Mouse (Mus musculus) lung, embryonic 15.5 days (tissue): ENCODE data around the gene Dhx40. TPM values are rescaled to one million over a fixed set of nuclear protein-coding genes. Genes with fewer than 3 reads are reported as not detected.

ENCODE experiments used
- ATAC-seq: fragments of 200-750 bp; cut with Nextera tagmentation; 2 replicates; pipeline ENCODE4 v1.8.0; 2017; ENCODE audit warnings: moderate number of reproducible peaks, borderline replicate concordance; ENCODE audit not compliant: low FRiP score, low TSS enrichment; ENCODE audit errors: extremely low read depth
- H3K27ac ChIP-seq: fragments of 300-500 bp; sonication (generic); 2 replicates; pipeline ENCODE4 v1.5.1; 2015; ENCODE audit warnings: moderate library complexity, mild to moderate bottlenecking, inconsistent platforms
- H3K27me3 ChIP-seq: fragments of 300-500 bp; sonication (generic); 2 replicates; pipeline ENCODE4 v1.6.1; 2015; ENCODE audit warnings: inconsistent platforms
- H3K36me3 ChIP-seq: fragments of 300-500 bp; sonication (generic); 2 replicates; pipeline ENCODE4 v1.6.1; 2015; ENCODE audit warnings: inconsistent platforms
- H3K4me1 ChIP-seq: fragments of 300-500 bp; sonication (generic); 2 replicates; pipeline ENCODE4 v1.6.1; 2015; ENCODE audit warnings: inconsistent platforms
- H3K4me2 ChIP-seq: fragments of 300-500 bp; sonication (generic); 2 replicates; pipeline ENCODE4 v1.6.1; 2015; ENCODE audit warnings: inconsistent platforms, mild to moderate bottlenecking, moderate library complexity
- H3K4me3 ChIP-seq: fragments of 300-500 bp; sonication (generic); 2 replicates; pipeline ENCODE4 v1.5.1; 2015; ENCODE audit warnings: mild to moderate bottlenecking, inconsistent platforms
- H3K9ac ChIP-seq: fragments of 300-500 bp; sonication (generic); 2 replicates; pipeline ENCODE4 v1.6.1; 2015; ENCODE audit warnings: inconsistent platforms
- H3K9me3 ChIP-seq: fragments of 300-500 bp; sonication (generic); 2 replicates; pipeline ENCODE4 v1.6.1; 2016; ENCODE audit warnings: inconsistent platforms
- WGBS: fragments of 180-500 bp; shearing (Covaris S2); methylation state at CpG from one replicate; pipeline ENCODE4 v1.1.7; 2015; 5-methylcytosine and 5-hydroxymethylcytosine counted together
- polyA plus RNA-seq: library from polyadenylated mRNA; unstranded; fragments of >200 nt; fragmentation: Nextera tagmentation; extraction: Ambion mirVana; gene quantifications from 2 replicates; pipeline ENCODE4 v1.2.1, GENCODE M21; 2015

The Dhx40 gene
- polyA plus RNA-seq = 27.1 and 27.3 TPM in 2 replicates

GRCm38 (mm10) chr11:86807505-86807989 is at the start of gene Dhx40:
Dhx40 (minus strand) TSS chr11:86807746.
- H3K9me3 ChIP-seq = no peaks in the 10 kb centered on the region
- H3K36me3 ChIP-seq = peaks cover 22% of the 10 kb centered on the region; the same call in 1 of the 2 replicates
- no peaks in the 10 kb centered on the region for H3K27me3 ChIP-seq
- H3K4me1 ChIP-seq = peaks cover 13% of the 10 kb centered on the region
- H3K9ac ChIP-seq = peak within 1 kb of the TSS; percentile 63
- peak within 1 kb of the TSS; percentile 72 for H3K27ac ChIP-seq
- peak within 1 kb of the TSS; percentile 89 for H3K4me2 ChIP-seq
- WGBS = 5% methylated on average over 38 of the region's 40 CpGs
- H3K4me3 ChIP-seq = peak within 1 kb of the TSS; percentile 78
- ATAC-seq = peak; percentile 96

DNA sequence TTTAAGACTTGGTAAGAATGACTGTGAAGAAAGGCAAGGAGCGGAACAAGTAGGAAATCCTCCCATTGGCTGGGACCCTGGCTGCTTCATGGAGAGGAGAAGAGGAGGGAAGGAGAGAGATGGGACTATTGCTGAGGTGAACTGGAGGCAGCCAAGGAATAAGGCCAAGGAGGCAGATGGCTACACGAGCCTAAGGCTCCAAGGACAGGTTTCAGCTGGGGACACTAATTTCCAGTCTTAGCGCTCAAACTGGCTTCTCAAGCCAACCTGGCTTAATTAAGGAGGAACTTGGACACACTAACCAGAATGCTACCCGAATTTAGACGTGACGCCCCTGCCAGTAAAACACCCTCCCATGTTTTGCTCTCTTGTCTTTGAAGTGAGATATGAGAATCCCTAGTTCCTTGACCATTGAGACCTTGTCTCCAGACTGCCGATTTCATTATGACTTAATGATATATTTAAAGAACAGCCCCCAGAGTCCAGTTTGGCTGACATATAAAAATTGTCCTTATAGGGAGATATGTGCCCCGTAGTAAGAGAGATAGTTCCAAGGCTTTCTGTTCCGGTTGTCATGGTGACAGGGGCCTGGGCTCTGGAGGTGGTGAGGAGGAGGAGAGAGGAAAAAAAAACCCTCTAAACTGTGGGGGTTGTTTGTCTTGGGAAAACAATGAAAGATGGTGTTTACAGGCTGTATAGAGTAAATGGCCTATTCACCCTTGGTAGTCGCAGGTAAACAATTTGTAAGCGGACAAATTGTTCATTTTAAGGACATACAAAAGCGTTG is 48.3 kb upstream of the Dhx40 start:
- Histone ChIP-seq H3K27ac (no peak overlapping the region), H3K9ac (no peak overlapping the region), H3K36me3 (no peaks in the 10 kb centered on the region), H3K4me1 (peaks cover 36% of the 10 kb centered on the region), H3K9me3 (no peaks in the 10 kb centered on the region), H3K4me2 (no peak overlapping the region), H3K4me3 (no peak overlapping the region), H3K27me3 (no peaks in the 10 kb centered on the region)
- 66% methylated on average over 12 of the region's 12 CpGs for WGBS
- ATAC-seq = no peak

GRCm38 (mm10) chr11:86853081-86853480 is 45.5 kb upstream of the Dhx40 start:
- H3K9me3 ChIP-seq = no peaks in the 10 kb centered on the region
- H3K27ac ChIP-seq = no peak overlapping the region
- H3K36me3 ChIP-seq = no peaks in the 10 kb centered on the region
- no peaks in the 10 kb centered on the region for H3K27me3 ChIP-seq
- 62% methylated on average over 3 of the region's 3 CpGs for WGBS
- no peak overlapping the region for H3K9ac ChIP-seq
- peak overlapping the region; percentile 35; the same call in 1 of the 2 replicates for H3K4me2 ChIP-seq
- H3K4me1 ChIP-seq = peaks cover 25% of the 10 kb centered on the region
- ATAC-seq = no peak
- no peak overlapping the region for H3K4me3 ChIP-seq

DNA sequence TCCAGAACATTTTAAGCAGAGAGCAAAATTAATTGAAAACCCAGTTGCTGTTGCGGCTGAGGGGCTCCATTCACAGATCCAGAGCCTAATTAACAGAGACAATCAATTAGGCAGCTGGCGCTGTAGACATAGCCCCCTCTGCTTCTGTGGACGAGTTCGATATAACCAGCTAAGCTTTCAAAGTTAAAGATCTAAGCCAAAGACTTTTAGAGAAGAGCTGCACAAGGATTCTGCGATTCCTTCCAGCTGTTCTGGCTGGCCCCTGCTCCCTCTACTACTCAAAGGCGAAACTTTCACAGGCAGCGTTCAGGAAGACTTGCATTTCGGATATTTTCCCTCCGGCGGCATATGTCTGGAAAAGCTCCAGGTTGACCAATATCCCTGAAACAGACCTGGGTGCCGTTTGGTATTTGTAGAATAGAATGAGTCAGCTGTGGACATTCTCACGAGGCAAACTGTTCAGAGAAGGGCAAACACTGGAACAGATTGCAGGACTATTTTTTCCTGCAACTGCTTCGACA is 45.0 kb upstream of the Dhx40 start:
- H3K4me1 ChIP-seq = peaks cover 25% of the 10 kb centered on the region
- H3K9ac ChIP-seq = no peak overlapping the region
- H3K27ac ChIP-seq = peak overlapping the region; percentile 54
- no peaks in the 10 kb centered on the region for H3K27me3 ChIP-seq
- no peak for ATAC-seq
- WGBS = 19% methylated on average over 13 of the region's 13 CpGs
- no peaks in the 10 kb centered on the region for H3K9me3 ChIP-seq
- no peaks in the 10 kb centered on the region for H3K36me3 ChIP-seq
- no peak overlapping the region for H3K4me3 ChIP-seq
- peak overlapping the region; percentile 35 for H3K4me2 ChIP-seq

DNA sequence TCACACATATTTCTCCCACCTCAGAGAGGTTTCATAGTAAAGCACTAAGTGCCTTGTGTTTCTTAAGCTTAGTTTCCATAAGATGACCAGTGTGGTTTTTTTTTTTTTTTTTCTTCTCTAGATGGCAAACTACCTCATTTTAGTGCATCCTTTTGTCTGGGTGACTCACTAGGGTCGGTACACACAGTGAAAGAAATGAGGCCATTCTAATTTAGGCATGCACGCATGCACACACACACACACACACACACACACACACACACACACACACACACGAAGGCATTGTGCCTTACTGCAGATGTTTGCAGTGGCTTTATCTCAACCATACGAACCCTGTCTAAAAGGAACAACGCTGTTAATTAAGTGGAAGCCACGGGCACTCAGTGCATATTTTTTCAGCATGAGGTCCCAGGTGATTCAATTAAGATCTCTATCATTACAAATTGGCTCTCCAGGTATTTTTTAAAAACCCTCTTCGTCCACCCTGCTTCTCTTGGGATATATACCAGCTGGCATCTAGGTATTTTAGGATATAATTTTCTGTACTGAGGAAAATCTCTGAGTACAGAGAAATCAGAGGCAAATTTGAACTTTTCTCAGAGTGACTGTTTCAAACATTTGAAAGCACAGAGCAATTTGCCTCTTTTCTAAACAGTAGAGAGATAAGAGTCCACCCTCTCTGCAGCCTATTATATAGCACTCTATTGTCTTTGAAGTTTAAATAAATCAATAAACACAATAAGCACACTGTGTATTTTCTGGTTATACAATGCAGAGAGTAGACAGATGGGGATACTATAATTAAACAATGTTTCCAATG is 44.4 kb upstream of the Dhx40 start:
- peak overlapping the region; percentile 54 for H3K27ac ChIP-seq
- peaks cover 25% of the 10 kb centered on the region for H3K4me1 ChIP-seq
- no peak overlapping the region for H3K9ac ChIP-seq
- no peak overlapping the region for H3K4me3 ChIP-seq
- no peaks in the 10 kb centered on the region for H3K9me3 ChIP-seq
- H3K4me2 ChIP-seq = peak overlapping the region; percentile 35
- 23% methylated on average over 7 of the region's 7 CpGs for WGBS
- no peaks in the 10 kb centered on the region for H3K36me3 ChIP-seq
- no peak for ATAC-seq
- H3K27me3 ChIP-seq = no peaks in the 10 kb centered on the region

GRCm38 (mm10) chr11:86851234-86851671 is 43.7 kb upstream of the Dhx40 start:
- Histone ChIP-seq H3K27me3 (no peaks in the 10 kb centered on the region), H3K27ac (no peak overlapping the region), H3K9ac (no peak overlapping the region), H3K4me3 (no peak overlapping the region), H3K4me2 (no peak overlapping the region), H3K36me3 (no peaks in the 10 kb centered on the region), H3K4me1 (peaks cover 25% of the 10 kb centered on the region), H3K9me3 (no peaks in the 10 kb centered on the region)
- WGBS = 23% methylated on average over 7 of the region's 7 CpGs
- ATAC-seq = no peak

DNA sequence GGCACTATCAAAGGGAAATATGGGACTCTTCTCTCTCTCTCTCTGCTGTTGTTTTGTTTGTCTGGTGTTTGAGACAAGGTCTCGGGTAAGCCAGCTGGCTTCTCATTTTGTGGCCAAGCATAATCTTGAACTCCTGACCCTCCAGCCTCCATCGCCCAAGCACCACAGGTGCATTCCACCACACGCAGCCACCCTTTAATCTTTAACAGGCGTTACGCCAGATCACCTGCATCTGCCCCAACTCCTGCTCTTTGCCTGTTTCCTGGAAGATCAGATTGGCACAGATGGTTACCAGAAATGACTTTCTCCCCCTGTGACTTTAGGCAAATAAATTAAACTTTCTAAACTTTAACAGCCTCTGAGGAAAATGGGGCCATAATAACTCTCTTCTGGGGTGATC is 36.3 kb upstream of the Dhx40 start:
- no peaks in the 10 kb centered on the region for H3K9me3 ChIP-seq
- no peak overlapping the region for H3K27ac ChIP-seq
- H3K36me3 ChIP-seq = no peaks in the 10 kb centered on the region
- 65% methylated on average over 5 of the region's 5 CpGs for WGBS
- peaks cover 22% of the 10 kb centered on the region for H3K4me1 ChIP-seq
- H3K27me3 ChIP-seq = no peaks in the 10 kb centered on the region
- H3K9ac ChIP-seq = no peak overlapping the region
- ATAC-seq = no peak
- no peak overlapping the region for H3K4me2 ChIP-seq
- no peak overlapping the region for H3K4me3 ChIP-seq

DNA sequence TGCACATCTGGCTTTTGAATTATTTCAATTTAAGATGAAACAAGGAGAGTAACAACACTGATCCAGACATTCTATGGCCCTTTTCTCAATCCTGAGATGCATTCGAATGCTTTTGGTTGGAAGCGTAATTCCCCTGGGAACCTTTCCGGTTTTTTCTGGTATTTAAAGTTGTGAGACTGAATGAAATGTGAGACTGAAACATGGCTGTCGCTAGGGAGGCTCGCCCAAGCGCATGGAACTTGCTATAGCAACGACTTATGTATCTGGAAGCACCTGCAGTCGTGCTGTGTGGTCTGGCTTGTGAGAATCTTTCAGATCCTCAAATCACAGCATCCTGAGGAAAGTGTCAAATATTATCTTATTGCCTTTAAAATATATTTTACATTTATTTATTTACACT is 33.7 kb upstream of the Dhx40 start:
- Histone ChIP-seq H3K36me3 (no peaks in the 10 kb centered on the region), H3K9ac (no peak overlapping the region), H3K9me3 (no peaks in the 10 kb centered on the region), H3K4me3 (no peak overlapping the region), H3K4me1 (peaks cover 22% of the 10 kb centered on the region), H3K4me2 (no peak overlapping the region), H3K27me3 (no peaks in the 10 kb centered on the region), H3K27ac (peak overlapping the region; percentile 57; the same call in 1 of the 2 replicates)
- 68% methylated on average over 8 of the region's 8 CpGs for WGBS
- ATAC-seq = no peak

GRCm38 (mm10) chr11:86840511-86841154 is 33.1 kb upstream of the Dhx40 start:
- H3K27me3 ChIP-seq = no peaks in the 10 kb centered on the region
- no peak overlapping the region for H3K4me2 ChIP-seq
- H3K27ac ChIP-seq = peak overlapping the region; percentile 57
- WGBS = 1% methylated on average over 3 of the region's 3 CpGs
- no peaks in the 10 kb centered on the region for H3K9me3 ChIP-seq
- no peaks in the 10 kb centered on the region for H3K36me3 ChIP-seq
- ATAC-seq = peak; percentile 52; the same call in 1 of the 2 replicates
- peaks cover 22% of the 10 kb centered on the region for H3K4me1 ChIP-seq
- H3K9ac ChIP-seq = no peak overlapping the region
- H3K4me3 ChIP-seq = no peak overlapping the region

DNA sequence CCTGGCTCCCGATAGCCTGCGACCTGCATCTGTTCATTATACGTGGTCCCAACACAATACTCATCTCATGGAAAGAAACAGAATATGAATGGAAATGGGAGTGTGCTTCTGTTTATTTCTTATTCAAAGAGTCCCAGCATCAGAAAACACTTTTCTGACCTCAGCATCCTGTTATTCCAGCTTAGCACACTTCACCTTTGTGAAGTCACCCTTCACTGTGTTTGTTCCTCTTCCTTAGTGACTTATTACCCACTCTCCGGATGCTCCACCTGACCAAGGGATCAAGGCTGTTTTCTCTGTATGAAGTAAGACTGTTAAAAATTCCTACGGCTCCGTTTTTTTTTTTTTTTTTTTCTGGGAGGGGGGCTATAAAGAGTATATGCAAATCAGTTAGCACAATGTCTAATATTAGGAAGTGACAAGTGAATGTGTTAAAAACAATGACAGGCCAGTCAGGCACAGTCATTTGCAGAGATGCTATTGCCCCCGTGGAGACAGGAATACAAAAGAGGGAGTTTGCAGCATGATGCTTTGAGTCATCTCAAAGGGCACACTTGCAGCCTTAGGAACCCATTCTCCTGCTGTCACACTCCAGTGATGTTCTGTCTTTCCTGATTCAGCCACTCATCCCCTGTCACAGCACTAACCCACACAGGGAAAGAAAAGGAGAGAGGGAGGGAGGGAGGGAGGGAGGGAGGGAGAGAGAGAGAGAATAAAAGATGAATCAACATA is 32.3 kb upstream of the Dhx40 start:
- H3K27me3 ChIP-seq = no peaks in the 10 kb centered on the region
- no peak for ATAC-seq
- no peak overlapping the region for H3K4me3 ChIP-seq
- H3K9ac ChIP-seq = no peak overlapping the region
- H3K4me2 ChIP-seq = no peak overlapping the region
- no peaks in the 10 kb centered on the region for H3K36me3 ChIP-seq
- WGBS = 44% methylated on average over 7 of the region's 7 CpGs
- peak overlapping the region; percentile 57 for H3K27ac ChIP-seq
- H3K9me3 ChIP-seq = no peaks in the 10 kb centered on the region
- H3K4me1 ChIP-seq = peaks cover 22% of the 10 kb centered on the region

GRCm38 (mm10) chr11:86838792-86839191 is 31.2 kb upstream of the Dhx40 start:
- no peak overlapping the region for H3K27ac ChIP-seq
- no peaks in the 10 kb centered on the region for H3K36me3 ChIP-seq
- ATAC-seq = no peak
- H3K9ac ChIP-seq = no peak overlapping the region
- H3K4me2 ChIP-seq = no peak overlapping the region
- no peaks in the 10 kb centered on the region for H3K9me3 ChIP-seq
- peaks cover 22% of the 10 kb centered on the region for H3K4me1 ChIP-seq
- no peaks in the 10 kb centered on the region for H3K27me3 ChIP-seq
- no peak overlapping the region for H3K4me3 ChIP-seq
- 86% methylated on average over 1 of the region's 1 CpGs for WGBS
